Mouse (Mus musculus) layer of hippocampus, adult 11-12 months (tissue): ENCODE measurements at regions not wholly inside any gene's neighbourhood (a gene's known extent, or its start where the extent isn't known, plus 50 kb on each side); places are given as distances from the start of the nearest gene placed in this dataset.

Source experiments
- DNase-seq: peaks from one replicate; pipeline ENCODE4 v3.0.0; 2022; ENCODE audit warnings: low spot score

DNA sequence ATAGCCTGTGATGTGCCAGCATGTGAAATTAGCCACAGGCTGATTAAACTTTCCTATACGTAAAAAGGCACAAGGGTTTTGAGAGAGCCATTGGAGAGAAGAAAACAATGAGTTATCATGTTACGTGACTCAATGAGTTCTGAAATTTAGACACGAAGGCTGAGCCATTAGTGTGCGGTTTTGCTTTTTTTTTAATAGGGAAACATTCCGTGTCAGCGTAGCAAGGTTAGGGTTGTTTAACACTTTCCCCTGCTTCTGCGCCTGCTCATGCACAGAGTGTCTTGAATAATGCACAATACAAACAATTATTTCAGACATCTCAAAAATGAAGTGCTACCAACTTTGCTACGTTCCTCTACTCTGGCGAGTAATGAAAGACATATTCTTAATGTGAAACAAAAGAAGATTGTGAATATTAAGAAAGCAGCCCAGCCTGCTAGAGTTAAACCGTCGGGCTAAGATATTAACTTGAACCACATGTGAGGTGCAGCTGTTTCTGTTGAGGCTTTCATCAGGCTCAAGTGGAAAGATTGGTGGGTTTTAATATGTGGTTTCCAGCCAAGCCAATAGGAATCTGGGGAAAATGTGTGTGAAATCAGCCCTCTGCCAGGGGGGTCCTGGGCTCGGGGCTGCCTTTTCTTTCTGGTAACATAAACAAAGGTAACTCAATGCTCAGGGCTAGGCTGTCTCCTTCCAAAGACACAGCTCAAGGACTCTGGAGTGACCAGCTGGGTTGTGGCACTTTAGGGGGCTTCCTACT is 287.2 kb downstream of the Slc4a3 start:
- DNase-seq: no peak

DNA sequence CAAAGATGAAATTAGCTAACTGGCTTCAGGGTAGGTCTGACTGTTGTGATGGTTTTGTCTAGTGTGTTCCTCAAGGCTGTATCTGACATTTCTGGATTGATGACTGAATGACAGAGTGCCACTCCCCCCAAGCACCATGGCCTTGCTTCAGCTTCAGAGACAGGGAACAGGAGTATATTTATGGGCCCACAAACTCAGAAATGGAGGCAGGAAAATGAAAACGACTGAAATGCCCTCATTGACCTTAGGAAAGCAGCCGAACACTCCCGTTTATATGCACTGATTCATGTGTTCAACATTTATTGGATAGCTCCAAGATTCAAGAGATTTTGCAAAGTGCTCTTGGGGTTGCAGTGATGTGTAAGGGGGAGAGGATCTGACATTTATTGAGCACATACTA is 288.3 kb downstream of the Slc4a3 start:
- DNase-seq: no peak

DNA sequence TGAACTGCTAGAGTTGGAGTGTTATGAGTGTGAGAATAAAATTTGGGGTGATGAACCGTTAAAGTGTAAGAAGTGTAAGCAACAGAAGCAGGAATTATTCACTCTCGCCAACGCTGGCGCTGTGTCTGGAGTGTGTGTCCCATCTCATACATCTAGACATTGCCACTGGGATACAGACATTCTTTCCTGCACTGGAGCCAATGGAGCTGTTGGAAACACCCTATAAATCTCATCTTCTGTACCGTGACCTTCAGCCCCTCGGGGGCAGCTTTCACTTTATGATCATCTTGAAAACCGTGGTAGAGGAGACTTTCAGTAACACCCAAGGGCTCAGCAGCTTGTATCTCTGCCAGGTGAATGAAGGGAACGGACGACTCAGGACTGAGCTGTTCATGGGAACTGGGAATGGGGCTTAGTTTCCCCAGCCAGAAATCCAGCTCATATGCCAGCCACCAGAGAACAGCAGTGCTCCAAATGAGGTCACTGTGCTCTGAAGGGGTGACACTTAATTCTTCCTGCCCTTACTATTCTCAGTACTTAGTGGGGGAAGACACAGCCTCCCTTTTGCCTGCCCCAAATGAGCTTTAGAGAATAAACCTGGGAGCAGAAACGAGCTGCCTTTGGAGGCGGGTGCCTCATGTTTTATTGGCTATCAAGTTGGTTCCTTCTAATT is 293.6 kb downstream of the Slc4a3 start:
- DNase-seq: no peak

DNA sequence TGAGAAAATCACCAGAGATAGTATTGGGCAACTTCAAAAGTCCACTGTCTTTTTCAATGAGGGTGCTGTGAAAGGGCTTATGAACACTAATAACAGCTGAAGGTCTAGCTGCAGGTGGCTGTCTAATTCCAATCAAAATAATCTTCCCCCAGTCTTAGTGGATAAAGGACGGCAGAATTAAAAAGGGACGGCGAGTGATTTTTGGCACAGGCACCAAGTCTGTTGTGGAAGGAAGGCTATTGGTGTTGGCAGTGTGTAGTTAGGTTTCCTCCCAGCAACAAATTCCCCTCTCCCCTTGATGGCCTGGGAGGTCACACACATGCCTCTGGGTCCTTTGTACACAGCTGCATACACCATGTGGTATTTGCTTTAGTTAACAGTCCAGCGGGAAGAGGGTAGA is 296.3 kb downstream of the Slc4a3 start:
- DNase-seq: no peak

DNA sequence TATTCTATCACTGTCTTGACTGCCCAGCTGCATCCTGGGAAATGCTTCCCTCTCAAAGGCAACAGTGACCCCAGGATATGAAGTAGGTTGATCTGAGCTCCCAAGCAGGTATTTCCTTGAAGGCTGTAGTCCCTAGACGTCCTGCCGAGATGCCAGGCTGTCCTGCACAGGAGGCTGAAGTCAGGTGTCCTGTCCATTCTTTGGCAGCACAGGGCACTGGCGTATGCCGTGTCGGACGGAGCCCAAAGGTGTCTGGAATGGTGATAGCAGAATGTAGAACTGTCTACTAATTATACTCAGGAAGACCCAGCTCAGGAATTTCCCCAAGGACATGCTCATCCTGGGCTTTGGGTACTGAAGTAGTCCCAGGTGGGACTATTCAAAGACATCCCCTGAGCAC is 297.3 kb downstream of the Slc4a3 start:
- no peak for DNase-seq

DNA sequence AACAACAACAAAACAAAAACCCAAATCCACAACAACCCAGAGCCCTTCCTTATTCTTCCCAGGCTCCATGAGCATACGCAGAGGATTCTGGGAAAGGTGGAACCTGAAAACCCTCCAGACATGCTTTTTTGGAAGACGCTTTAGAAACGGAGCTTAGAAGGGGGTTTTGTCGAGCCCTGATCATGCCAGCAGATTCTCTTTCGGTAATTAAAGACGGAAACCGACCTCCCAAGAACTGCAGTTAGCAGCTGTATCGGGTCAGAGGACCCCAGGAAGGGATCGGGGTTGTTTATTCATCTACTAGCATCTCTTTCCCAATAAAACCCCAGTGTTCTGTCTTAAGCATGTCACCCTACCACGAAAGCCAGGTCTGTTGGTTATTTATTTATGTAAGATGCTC is 298.1 kb downstream of the Slc4a3 start:
- DNase-seq: no peak

DNA sequence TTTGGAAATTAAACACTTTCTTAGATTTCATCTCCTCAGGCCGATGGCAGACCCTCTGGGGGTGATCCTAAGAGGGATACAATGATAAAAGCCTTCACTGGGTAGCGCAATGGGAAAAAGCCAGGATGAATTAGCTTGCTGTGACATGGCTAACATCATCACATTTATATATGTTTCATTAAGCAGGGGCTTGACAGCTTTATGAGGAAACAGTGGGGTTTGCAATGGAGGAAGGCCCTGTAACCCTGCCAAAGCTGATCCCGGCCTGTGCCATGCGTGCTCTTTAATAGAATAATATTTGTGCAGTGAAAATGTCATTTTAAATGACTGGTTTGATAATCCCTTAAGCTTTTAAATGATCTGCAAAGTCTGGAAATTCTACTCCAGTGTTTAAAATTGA is 298.5 kb downstream of the Slc4a3 start:
- no peak for DNase-seq

DNA sequence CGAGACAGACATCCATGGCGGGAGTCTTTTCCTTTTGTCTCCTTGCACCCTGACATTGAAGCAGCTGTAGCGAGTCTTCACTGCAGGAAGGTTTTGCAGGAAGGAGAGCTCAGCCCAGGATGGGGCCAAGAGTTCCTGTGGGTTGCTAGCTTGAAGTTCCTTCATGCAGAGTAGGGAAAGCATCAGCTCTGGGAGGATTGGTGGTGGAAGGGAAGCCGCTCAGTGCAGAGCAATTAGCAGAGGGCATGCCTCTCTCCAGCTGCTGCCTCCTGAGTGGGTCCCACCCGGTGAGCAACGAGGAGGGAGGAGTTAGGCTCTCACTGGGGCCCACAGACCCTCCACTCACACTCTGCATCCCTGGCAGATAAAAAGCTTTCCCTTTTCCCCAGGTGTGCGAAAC is 298.9 kb downstream of the Slc4a3 start:
- DNase-seq: no peak

DNA sequence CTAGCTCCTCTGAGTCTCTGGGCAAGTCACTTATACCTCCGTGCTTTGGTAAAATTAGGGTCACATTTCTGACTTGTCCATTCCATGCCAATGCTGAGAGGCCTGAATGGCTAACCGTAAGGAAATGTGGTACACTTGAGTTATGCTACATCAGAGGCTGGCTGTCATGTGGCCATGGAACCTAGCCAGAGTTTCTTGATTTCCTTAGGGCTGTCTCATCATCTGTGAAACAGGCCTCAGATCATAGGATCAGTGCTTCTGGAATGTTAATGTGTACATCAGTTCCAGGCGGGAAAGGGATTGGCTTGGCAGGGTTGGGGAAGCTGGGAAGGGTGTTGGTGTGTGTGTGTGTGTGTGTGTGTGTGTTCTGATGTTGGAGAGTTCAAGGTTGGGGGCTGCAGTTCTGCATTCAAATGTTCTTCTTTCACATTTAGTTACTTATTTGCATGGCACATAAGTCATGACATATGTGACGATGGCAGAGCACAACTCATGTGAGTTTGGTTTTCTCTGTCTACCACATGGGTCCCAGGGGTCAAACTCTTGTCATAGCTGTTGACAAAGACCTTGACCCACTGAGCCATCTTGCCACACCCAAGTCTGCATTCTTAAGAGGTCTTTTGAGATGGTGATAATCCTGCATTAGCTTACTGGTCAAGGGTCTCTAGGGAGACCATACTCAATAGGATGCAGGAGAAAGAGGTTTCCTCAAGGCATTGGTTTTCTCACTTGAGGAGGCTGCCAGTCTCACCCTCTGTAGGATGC is 299.9 kb downstream of the Slc4a3 start:
- DNase-seq: no peak

DNA sequence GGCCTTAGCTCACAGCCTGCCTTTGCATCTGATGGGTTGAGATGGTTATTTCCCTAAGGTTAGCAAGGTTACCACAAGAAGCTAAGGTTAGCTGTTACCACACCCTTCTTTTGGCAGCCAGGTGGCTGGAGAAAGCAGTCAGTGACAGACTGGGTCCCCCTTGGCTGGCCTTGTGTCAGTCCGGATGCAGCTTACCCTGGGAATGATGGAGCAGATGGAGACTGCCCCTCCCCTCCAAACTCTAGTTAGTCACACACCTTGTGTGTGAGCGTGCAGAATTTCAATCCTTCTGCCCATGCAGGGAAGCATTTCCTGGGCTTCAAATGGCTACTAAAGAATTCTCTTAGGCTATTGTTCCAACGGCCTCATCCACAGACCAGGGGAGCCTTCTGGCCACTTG is 301.6 kb downstream of the Slc4a3 start:
- DNase-seq: no peak

DNA sequence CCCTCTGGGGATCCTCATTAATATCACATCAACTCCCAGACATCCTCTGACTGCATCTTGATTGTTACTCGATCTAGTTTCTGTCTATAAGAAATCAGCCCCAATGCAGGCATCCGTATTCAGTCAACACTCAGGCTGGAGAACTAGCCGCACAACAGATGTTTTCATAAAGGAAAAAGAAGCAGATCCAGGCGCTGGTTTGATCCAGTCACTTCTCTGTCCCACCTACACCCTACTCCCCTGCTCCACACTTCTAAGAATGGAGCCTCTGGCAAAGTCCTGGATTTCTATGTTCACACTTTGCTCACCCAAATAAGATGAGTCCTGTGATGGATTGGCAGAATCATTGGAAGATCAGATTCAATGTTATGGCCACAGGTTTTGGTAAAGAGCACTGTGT is 302.4 kb downstream of the Slc4a3 start:
- no peak for DNase-seq

DNA sequence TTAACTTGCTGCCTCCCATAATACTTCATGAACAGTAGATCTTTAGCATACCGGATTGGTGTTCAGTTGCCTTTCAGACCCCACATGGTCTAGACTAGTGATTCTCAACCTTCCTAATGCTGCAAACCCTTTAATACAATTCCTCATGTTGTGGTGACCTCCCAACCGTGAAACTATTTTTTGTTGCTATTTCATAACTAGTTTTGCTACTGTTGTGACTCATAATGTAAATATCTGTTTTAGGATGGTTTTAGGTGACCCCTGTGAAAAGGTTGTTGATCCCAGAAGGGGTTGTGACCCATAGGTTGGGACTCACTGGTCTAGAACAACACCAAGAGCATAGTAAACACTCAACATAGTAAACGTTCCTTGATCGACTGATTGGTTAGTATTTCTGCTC is 304.1 kb downstream of the Slc4a3 start:
- DNase-seq: no peak

DNA sequence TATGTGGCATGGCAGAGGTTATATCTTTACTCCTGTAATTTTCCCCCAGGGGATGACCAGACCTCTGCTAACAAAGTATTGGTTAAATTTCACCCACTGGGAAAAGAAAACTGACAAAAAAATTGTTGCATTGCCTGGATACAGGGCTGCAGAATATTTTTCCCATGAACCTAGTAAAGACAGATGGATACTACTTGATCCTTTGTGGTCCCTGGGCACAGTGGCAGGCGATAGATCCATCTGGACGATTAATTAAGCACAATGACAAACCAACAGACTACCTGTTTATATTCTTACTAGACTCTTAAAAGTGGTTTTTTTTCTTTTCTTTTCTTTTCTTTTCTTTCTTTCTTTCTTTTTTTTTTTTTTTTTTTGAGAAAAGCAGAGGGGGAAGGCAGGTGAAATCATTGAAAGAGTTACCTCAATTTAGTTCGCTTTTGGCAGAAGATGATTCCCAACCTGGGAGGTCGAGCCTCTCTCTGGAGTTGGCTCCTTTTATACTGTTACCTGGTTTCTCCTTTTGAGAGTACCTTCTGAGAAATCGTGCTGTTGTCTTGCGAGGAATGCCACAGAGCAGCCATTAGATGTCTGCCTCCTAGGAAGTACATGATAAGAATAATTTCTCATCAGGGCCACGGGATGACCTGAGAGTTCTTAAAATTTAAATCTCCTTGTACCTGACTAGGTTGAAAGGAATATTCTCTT is 312.6 kb downstream of the Slc4a3 start:
- DNase-seq: no peak

DNA sequence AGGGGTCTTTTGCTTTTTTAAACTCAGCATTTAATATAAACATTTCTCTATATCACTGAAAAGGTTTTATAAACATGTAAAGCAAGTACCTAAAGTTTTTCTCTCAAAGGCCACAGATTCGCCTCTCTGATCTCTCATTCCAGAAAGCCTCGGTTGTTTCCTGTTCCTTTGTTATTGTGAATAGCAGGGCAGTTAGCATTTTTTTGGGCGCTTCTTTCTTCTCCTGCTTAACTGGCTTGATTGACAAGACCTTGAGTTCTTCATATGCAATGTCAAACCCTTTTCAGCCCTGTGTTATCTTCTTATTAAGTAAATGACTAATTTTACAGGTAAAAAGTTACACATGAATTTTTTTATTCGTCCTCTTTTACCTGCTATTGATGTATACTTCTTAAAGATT is 316.7 kb downstream of the Slc4a3 start:
- no peak for DNase-seq

DNA sequence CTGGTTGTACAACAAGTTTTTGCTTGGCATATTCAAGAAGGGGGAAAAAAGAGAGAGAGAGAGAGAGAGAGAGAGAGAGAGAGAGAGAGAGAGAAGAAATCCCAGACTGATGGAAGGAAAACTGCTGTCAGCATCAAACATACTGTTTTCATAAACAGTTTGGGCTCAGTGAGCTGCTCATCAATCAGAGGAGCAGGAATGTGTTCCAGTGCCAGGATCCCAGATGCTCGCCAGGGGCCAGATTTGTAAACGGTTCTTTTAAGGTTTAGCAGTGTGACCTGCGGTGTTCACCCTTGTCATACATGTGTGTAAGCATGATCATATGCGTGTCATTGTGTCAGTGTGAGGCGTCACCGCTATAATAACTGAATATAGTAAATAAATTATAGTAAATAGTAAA is 320.5 kb downstream of the Slc4a3 start:
- DNase-seq: no peak

DNA sequence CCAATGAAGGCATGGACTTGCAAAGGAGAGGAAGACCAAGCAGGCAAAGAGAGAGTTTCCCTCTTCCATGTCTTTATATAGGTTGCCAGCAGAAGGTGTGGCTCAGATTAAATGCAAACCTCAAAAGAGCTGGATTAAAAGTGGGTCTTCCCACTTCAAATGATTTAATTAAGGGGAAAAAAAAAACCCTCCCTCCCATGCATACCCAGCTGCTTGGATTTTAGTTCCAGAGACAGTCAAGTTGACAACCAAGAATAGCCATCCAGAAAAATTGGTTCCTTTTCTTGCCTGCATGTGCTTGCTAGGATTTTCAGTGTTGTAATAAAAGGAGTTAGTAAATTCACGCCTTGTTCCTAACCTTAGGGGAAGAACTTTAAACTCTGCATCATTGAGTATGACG is 323.3 kb downstream of the Slc4a3 start:
- DNase-seq: no peak

DNA sequence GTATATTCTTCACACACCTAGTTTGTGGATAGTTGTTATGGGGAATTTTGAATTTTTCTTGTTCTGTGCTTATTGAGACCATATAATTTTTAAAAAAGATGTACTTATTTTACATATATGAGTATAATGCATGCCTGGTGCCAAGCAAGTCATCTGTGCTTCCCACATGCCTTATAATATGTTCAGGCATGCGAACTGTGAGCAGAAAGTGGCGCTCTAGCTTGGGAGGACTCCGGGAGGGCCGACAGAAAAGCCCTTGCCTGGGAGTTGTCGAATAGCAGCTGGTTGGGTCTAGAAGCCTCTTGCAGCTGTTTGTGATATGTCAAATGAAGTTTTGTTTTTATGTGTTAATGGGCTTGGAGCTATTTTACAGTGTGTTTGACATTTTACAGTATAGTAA is 323.8 kb downstream of the Slc4a3 start:
- DNase-seq: no peak

DNA sequence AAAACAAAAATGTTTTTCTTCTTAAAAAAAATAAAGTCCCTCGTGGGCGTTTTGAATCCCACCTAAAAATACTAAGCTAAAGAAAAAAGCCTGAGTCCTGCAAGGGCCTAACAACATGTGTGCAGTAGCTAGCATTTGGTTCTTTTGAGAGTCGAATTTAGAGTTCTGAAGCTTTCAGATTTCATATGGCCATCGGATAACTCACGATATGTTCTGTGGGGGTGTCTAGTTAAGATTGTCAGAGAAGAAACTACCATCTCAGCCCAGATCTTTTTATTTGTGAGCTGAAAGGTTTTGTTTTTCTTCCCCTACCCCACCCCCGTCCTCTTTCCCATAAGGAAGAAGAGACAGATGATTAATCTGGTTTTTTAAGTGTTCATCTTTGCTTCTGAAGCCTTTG is 327.8 kb downstream of the Slc4a3 start:
- DNase-seq: no peak

DNA sequence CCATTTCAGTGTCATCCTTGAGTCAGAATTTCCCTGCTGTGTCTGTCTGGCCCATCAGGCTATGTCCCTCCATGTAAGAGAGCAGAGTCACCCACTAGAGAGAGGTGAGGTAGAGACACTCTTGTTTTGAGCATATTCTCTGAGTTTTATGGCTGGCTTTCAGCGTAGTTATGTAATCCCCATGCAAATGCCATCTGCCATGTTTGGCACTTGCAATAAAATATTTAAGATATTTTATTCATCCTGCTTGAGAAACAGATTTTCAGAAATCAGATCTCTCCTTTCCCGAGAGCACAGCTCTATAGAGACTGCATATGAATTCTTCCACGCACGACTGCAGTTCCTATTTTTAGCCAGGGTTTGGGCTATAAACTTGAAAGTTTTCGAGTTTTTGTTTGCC is 331.1 kb downstream of the Slc4a3 start:
- peak; percentile 56 for DNase-seq

DNA sequence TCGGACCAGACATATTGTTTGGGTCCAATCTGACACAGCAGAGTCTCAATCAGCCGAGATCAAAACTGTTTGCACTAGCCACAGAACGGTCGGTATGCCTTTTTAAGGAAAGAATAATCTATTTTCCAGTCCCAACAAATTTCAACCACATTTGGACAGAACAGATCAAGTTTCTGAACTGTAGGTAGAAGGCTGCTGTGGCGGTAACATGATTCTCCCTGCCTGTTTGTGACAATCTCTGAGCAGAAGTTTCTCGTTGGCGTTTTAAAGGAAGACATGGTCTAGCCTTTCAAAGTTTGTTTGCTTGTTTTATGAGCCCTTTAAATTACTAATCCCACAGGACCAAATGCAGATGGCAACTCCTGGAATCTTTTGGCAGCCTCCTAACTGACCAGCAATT is 339.6 kb downstream of the Slc4a3 start:
- DNase-seq: no peak

DNA sequence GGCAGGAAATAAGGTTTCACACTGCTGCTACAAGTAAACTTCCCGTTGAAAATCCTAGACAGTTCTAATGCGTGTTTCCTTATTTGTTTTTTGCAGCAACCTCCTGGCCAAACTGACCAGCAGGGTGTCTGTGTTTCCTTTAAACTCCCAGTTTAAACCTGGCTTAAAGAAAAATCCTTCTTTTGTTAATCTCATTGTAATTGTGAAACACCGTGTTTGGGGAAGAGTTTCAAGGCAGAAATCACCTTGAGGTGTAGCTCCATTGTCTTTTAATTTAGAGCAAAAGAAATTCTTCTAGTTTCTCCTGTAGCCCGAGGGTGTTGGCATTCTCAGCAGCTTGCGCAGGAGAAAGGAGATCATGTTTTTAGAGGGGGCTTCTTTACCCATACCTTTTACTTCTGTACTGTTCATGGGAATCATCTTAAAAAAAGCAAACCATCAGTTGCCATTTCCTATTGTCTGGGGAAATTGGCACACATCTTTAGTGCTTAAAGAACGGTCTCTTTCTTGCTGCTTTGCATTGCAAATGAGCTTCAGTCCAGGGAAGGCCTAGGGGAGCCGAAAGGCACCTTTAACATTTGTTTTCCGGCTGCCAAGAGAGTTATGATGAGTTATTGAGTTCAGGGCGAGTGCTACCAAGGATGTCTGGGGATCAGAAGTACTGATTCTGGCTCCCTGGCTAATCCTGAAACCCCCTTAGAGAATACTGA is 342.6 kb downstream of the Slc4a3 start:
- no peak for DNase-seq
